Mouse (Mus musculus) right cerebral cortex, postnatal 36 days (tissue): ENCODE measurements around the gene Ciao1.
"Not testable (repeated sequence)": the region's sequence is repeated elsewhere in the genome, so short reads cannot be mapped to it uniquely, and the experiment has no call there.

Experiments
- DNase-seq, 2 experiments: peaks; one replicate each; pipeline ENCODE4 v3.0.0; 2022; ENCODE audit warnings: low spot score in 2 of 2, mixed read lengths in 1 of 2

Ciao1 gene

GRCm38 (mm10) chr2:127250291-127251008, 2.8 kb upstream of the Ciao1 start:
- no peak for DNase-seq

GRCm38 (mm10) chr2:127248334-127249004, 853 bp upstream of the Ciao1 start:
- peak in 1 of 2 experiments; percentile 22 for DNase-seq

- DNase-seq = no peak
These were observed 7.6 kb downstream of the Ciao1 start for GRCm38 (mm10) chr2:127240065-127240464.

- DNase-seq = no peak
These were observed 9.6 kb downstream of the Ciao1 start for GRCm38 (mm10) chr2:127237897-127238610.

GRCm38 (mm10) chr2:127225261-127225660, 22.4 kb downstream of the Ciao1 start:
- no peak for DNase-seq

GRCm38 (mm10) chr2:127217746-127218145, 29.9 kb downstream of the Ciao1 start:
- no peak for DNase-seq

GRCm38 (mm10) chr2:127210701-127211100, 36.9 kb downstream of the Ciao1 start:
- DNase-seq = no peak

- no peak for DNase-seq
These were observed 39.2 kb downstream of the Ciao1 start for GRCm38 (mm10) chr2:127208452-127208769.

GRCm38 (mm10) chr2:127207547-127208451, 39.8 kb downstream of the Ciao1 start, which contains the start of the genes 1810024B03Rik and Snrnp200:
Gene 1810024B03Rik (minus strand): TSS chr2:127208280.
Gene Snrnp200 (plus strand): TSS chr2:127208386.
- peak; percentile 92 to 94 for DNase-seq

GRCm38 (mm10) chr2:127206916-127207315, 40.7 kb downstream of the Ciao1 start:
- no peak for DNase-seq

- DNase-seq = not testable (repeated sequence)
These were observed 41.7 kb downstream of the Ciao1 start for GRCm38 (mm10) chr2:127205936-127206335.

GRCm38 (mm10) chr2:127204932-127205331, 42.7 kb downstream of the Ciao1 start:
- peak; percentile 13 to 18 for DNase-seq
